Mouse (Mus musculus): Measurements from ENCODE around the gene Armc12.

Armc12 gene

GRCm38 (mm10) chr17:28513337-28513736 is 17.3 kb upstream of the Armc12 start:
- DNase-seq (ENCODE audit: low spot score in 2 of 2), result no peak

GRCm38 (mm10) chr17:28513844-28514243 is 16.8 kb upstream of the Armc12 start:
- DNase-seq (ENCODE audit: low spot score in 2 of 2), result no peak

GRCm38 (mm10) chr17:28514555-28514954 is 16.1 kb upstream of the Armc12 start:
- no peak for DNase-seq (ENCODE audit: low spot score in 2 of 2)

- DNase-seq (ENCODE audit: low spot score in 2 of 2), result peak in 1 of 2 experiments; percentile 17
These were observed 14.9 kb upstream of the Armc12 start for GRCm38 (mm10) chr17:28515431-28516341.

GRCm38 (mm10) chr17:28516881-28517280 is 13.7 kb upstream of the Armc12 start:
- no peak for DNase-seq (ENCODE audit: low spot score in 2 of 2)

- DNase-seq (ENCODE audit: low spot score in 2 of 2), result peak in 1 of 2 experiments; percentile 16
These were observed 13.1 kb upstream of the Armc12 start, which contains the start of gene Fkbp5 for GRCm38 (mm10) chr17:28517441-28517955. TSS of gene Fkbp5 (minus strand) at chr17:28517527.

- peak; percentile 52 to 62 for DNase-seq (ENCODE audit: low spot score in 2 of 2)
These were observed 12.5 kb upstream of the Armc12 start for GRCm38 (mm10) chr17:28517956-28518614.

GRCm38 (mm10) chr17:28518615-28519071 is 12.0 kb upstream of the Armc12 start:
- DNase-seq (ENCODE audit: low spot score in 2 of 2), result no peak

- DNase-seq (ENCODE audit: low spot score in 2 of 2), result no peak
These were observed 10.8 kb upstream of the Armc12 start for GRCm38 (mm10) chr17:28519827-28520226.

GRCm38 (mm10) chr17:28520561-28520960 is 10.0 kb upstream of the Armc12 start:
- DNase-seq (ENCODE audit: low spot score in 2 of 2), result no peak

GRCm38 (mm10) chr17:28521071-28521726 is 9.4 kb upstream of the Armc12 start:
- no peak for DNase-seq (ENCODE audit: low spot score in 2 of 2)

- DNase-seq (ENCODE audit: low spot score in 2 of 2), result no peak
These were observed 8.7 kb upstream of the Armc12 start for GRCm38 (mm10) chr17:28521920-28522319.

- DNase-seq (ENCODE audit: low spot score in 2 of 2), result peak; percentile 82 to 85
These were observed 7.8 kb upstream of the Armc12 start for GRCm38 (mm10) chr17:28522623-28523354.

GRCm38 (mm10) chr17:28523355-28524008 is 7.1 kb upstream of the Armc12 start:
- peak in 1 of 2 experiments; percentile 11 for DNase-seq (ENCODE audit: low spot score in 2 of 2)

- DNase-seq (ENCODE audit: low spot score in 2 of 2), result peak in 1 of 2 experiments; percentile 25
These were observed 6.5 kb upstream of the Armc12 start for GRCm38 (mm10) chr17:28524009-28524695.

- DNase-seq (ENCODE audit: low spot score in 2 of 2), result no peak
These were observed 5.7 kb upstream of the Armc12 start for GRCm38 (mm10) chr17:28524831-28525430.

GRCm38 (mm10) chr17:28527184-28528042 is 3.2 kb upstream of the Armc12 start:
- DNase-seq (ENCODE audit: low spot score in 2 of 2), result no peak

- DNase-seq (ENCODE audit: low spot score in 2 of 2), result peak; percentile 68 to 79
These were observed 2.6 kb upstream of the Armc12 start for GRCm38 (mm10) chr17:28528043-28528351.

- no peak for DNase-seq (ENCODE audit: low spot score in 2 of 2)
These were observed 1.5 kb upstream of the Armc12 start for GRCm38 (mm10) chr17:28529116-28529515.
